ENCODE assay signal across 12 mouse cellular contexts in the genomic region with DNA sequence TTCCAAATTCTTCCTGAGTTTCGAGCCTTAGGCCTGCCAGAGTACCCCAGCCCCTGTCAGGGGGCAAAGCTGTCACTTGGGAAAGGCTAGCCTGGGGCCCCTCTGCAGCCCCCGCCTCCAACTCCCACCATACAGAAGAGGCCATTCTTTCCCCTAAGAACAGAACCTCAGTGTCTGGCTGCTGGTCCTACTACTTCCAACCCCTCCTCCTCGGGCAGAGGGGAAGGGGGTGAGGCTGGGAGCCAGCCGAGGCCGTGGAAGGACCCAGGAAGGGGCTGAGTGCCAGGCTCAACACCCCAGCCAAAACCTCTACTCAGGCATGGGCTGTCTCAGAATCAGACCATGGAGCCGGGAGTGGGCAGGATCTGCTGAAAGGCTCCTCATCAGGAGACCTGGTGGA. TPM values are rescaled to one million over a fixed set of nuclear protein-coding genes. Genes with fewer than 3 reads are reported as not detected.
DNase-seq lines count a peak whose midpoint lies in the region; ATAC-seq lines count a peak whose summit lies in the region.
"Had no signal": no experiment of that assay in that cellular context is flagged by ENCODE, and none has a peak within 500 bp of the region (broad histone marks: within the 10 kb centered on the region; RNA-seq: fewer than 3 reads in every experiment).

No protein-coding gene starts in this region.

- DNase-seq in frontal cortex, postnatal 36 days (ENCODE audit: low spot score in 2 of 2), result peak; percentile 33 to 40
- no peak for DNase-seq in midbrain, embryonic 11.5 days (ENCODE audit: low spot score, missing footprints)
- peak; percentile 51 to 58 for DNase-seq in layer of hippocampus, postnatal 36 days
- no peak for DNase-seq in MN1 (ENCODE audit: low spot score)
- DNase-seq in heart, postnatal 25 days (ENCODE audit: low spot score), result no peak
- DNase-seq: lung, postnatal 4 days; thymus, adult 2 months had no signal

- no peak overlapping the region for H3K9ac ChIP-seq in midbrain, embryonic 13.5 days (replicated peaks)
- no peak overlapping the region for H3K9ac ChIP-seq in midbrain, embryonic 11.5 days (ENCODE audit: low read length)
- no peak overlapping the region for H3K9ac ChIP-seq in stomach, embryonic 16.5 days (ENCODE audit: low read length)
- H3K9ac ChIP-seq: limb, embryonic 12.5 days had no signal

- no peak overlapping the region; the same call in 1 of the 2 replicates for H3K27ac ChIP-seq in midbrain, embryonic 13.5 days
- no peak overlapping the region for H3K27ac ChIP-seq in midbrain, embryonic 11.5 days (ENCODE audit: low read depth, low read length)
- H3K27ac ChIP-seq in stomach, embryonic 16.5 days (ENCODE audit: low read length), result peak overlapping the region; percentile 17; the same call in 1 of the 2 replicates
- H3K27ac ChIP-seq: limb, embryonic 12.5 days had no signal

- no peak for ATAC-seq in frontal cortex, adult (ENCODE audit: low TSS enrichment)
- 0 out of 2 replicates have a peak, but pooled peaks have one; percentile 3 for ATAC-seq in midbrain, embryonic 13.5 days
- no peak for ATAC-seq in midbrain, embryonic 11.5 days (ENCODE audit: low FRiP score)
- peak; percentile 17; the same call in 1 of the 2 replicates for ATAC-seq in stomach, embryonic 16.5 days (ENCODE audit: insufficient read depth, low FRiP score)

- no peak overlapping the region for H3K4me3 ChIP-seq in midbrain, embryonic 13.5 days (replicated peaks)
- H3K4me3 ChIP-seq in midbrain, embryonic 11.5 days (ENCODE audit: low read depth, low read length), result no peak overlapping the region
- no peak overlapping the region for H3K4me3 ChIP-seq in stomach, embryonic 16.5 days (replicated peaks; ENCODE audit: low read length)
- H3K4me3 ChIP-seq: limb, embryonic 12.5 days had no signal

- H3K36me3 ChIP-seq in midbrain, embryonic 13.5 days, result no peaks in the 10 kb centered on the region
- no peaks in the 10 kb centered on the region for H3K36me3 ChIP-seq in midbrain, embryonic 11.5 days (ENCODE audit: control insufficient read depth, insufficient read depth, low read length)
- no peaks in the 10 kb centered on the region for H3K36me3 ChIP-seq in stomach, embryonic 16.5 days (ENCODE audit: control insufficient read depth, insufficient read depth, low read length)
- H3K36me3 ChIP-seq: limb, embryonic 12.5 days had no signal

- intact Hi-C loops in heart, postnatal 25 days (cut with DNase I), result no loop called here

- H3K4me1 ChIP-seq in midbrain, embryonic 13.5 days (replicated peaks), result peaks cover 41% of the 10 kb centered on the region
- H3K4me1 ChIP-seq in midbrain, embryonic 11.5 days (ENCODE audit: control insufficient read depth, insufficient read depth, low read length), result peaks cover 34% of the 10 kb centered on the region
- peaks cover 43% of the 10 kb centered on the region for H3K4me1 ChIP-seq in stomach, embryonic 16.5 days (ENCODE audit: control insufficient read depth, insufficient read depth, low read length)

- no peaks in the 10 kb centered on the region for H3K9me3 ChIP-seq in midbrain, embryonic 13.5 days
- no peaks in the 10 kb centered on the region for H3K9me3 ChIP-seq in midbrain, embryonic 11.5 days (ENCODE audit: control insufficient read depth, low read length)
- no peaks in the 10 kb centered on the region for H3K9me3 ChIP-seq in stomach, embryonic 16.5 days (replicated peaks; ENCODE audit: control insufficient read depth, low read length)
- H3K9me3 ChIP-seq: limb, embryonic 12.5 days had no signal

- no peak overlapping the region for H3K4me2 ChIP-seq in midbrain, embryonic 13.5 days (replicated peaks)
- no peak overlapping the region for H3K4me2 ChIP-seq in midbrain, embryonic 11.5 days
- no peak overlapping the region for H3K4me2 ChIP-seq in stomach, embryonic 16.5 days (ENCODE audit: low read depth, low read length)
- H3K4me2 ChIP-seq: limb, embryonic 12.5 days had no signal

- H3K27me3 ChIP-seq in midbrain, embryonic 13.5 days, result peaks cover 20% of the 10 kb centered on the region; the same call in 1 of the 2 replicates
- H3K27me3 ChIP-seq in midbrain, embryonic 11.5 days (ENCODE audit: control insufficient read depth, insufficient read depth, low read length), result no peaks in the 10 kb centered on the region
- H3K27me3 ChIP-seq in stomach, embryonic 16.5 days (ENCODE audit: control insufficient read depth, insufficient read depth, low read length), result no peaks in the 10 kb centered on the region

- WGBS in midbrain, embryonic 13.5 days, result 68% methylated on average over 6 of the region's 6 CpGs
- 76% methylated on average over 6 of the region's 6 CpGs for WGBS in midbrain, embryonic 11.5 days
- WGBS in stomach, embryonic 16.5 days, result 50% methylated on average over 6 of the region's 6 CpGs

RNA-seq across cellular contexts. Expression of a gene that starts 8.1 kb away (rescaled TPM):
- 10.3 and 10.7 TPM in 2 replicates for polyA plus RNA-seq in midbrain, embryonic 13.5 days (2015; fragmentation: Nextera tagmentation; extraction: Ambion mirVana)
- polyA plus RNA-seq in midbrain, embryonic 11.5 days (2014; fragmentation: Nextera tagmentation; extraction: Ambion mirVana), result 6.2 and 9.2 TPM in 2 replicates
- 10 to 100 TPM; 16.7 to 19.1 TPM for total RNA-seq in layer of hippocampus, postnatal 36 days (2021)
- 8.3 and 9.7 TPM in 2 replicates for polyA plus RNA-seq in stomach, embryonic 16.5 days (2015; fragmentation: Nextera tagmentation; extraction: Ambion mirVana)
- total RNA-seq in heart, postnatal 25 days (2021), result 10 to 100 TPM; 10.0 to 10.5 TPM

RNA-seq across cellular contexts. Expression of a gene that starts 8.5 kb away (rescaled TPM):
- 20.9 and 23.7 TPM in 2 replicates for polyA plus RNA-seq in midbrain, embryonic 13.5 days (2015; fragmentation: Nextera tagmentation; extraction: Ambion mirVana)
- polyA plus RNA-seq in midbrain, embryonic 11.5 days (2014; fragmentation: Nextera tagmentation; extraction: Ambion mirVana), result 17.7 and 19.2 TPM in 2 replicates
- 10 to 100 TPM; 21.7 to 24.1 TPM for total RNA-seq in layer of hippocampus, postnatal 36 days (2021)
- polyA plus RNA-seq in stomach, embryonic 16.5 days (2015; fragmentation: Nextera tagmentation; extraction: Ambion mirVana), result 21.8 and 23.4 TPM in 2 replicates
- total RNA-seq in heart, postnatal 25 days (2021), result 10 to 100 TPM; 19.3 to 23.0 TPM

RNA-seq across cellular contexts. Expression of a gene that starts 16.1 kb away (rescaled TPM):
- 30.4 and 34.3 TPM in 2 replicates for polyA plus RNA-seq in midbrain, embryonic 13.5 days (2015; fragmentation: Nextera tagmentation; extraction: Ambion mirVana)
- polyA plus RNA-seq in midbrain, embryonic 11.5 days (2014; fragmentation: Nextera tagmentation; extraction: Ambion mirVana), result 26.8 and 32.0 TPM in 2 replicates
- 10 to 100 TPM; 72.1 to 73.7 TPM for total RNA-seq in layer of hippocampus, postnatal 36 days (2021)
- polyA plus RNA-seq in stomach, embryonic 16.5 days (2015; fragmentation: Nextera tagmentation; extraction: Ambion mirVana), result 136 and 138 TPM in 2 replicates
- total RNA-seq in heart, postnatal 25 days (2021), result 10 to 100 TPM; 10.1 to 12.9 TPM

RNA-seq across cellular contexts. Expression of a gene that starts 45.4 kb away (rescaled TPM):
- 0.28 TPM in 1 of 2 replicates, not detected in the other for polyA plus RNA-seq in midbrain, embryonic 13.5 days (2015; fragmentation: Nextera tagmentation; extraction: Ambion mirVana)
- polyA plus RNA-seq in midbrain, embryonic 11.5 days (2014; fragmentation: Nextera tagmentation; extraction: Ambion mirVana), result not detected in 2 replicates
- under 1 TPM; 0.22 to 0.58 TPM for total RNA-seq in layer of hippocampus, postnatal 36 days (2021)
- polyA plus RNA-seq in stomach, embryonic 16.5 days (2015; fragmentation: Nextera tagmentation; extraction: Ambion mirVana), result 2.0 and 3.4 TPM in 2 replicates
- under 1 TPM in 1 of 2 experiments, not detected in 1; 0.28 TPM for total RNA-seq in heart, postnatal 25 days (2021)
- polyA plus RNA-seq: C2C12 had no signal

Comparison
In these comparisons a context has a peak if more than half of its experiments do, and no peak if none do; other contexts are left out.
1. ATAC-seq: peak in midbrain, embryonic 13.5 days (single experiment) and stomach, embryonic 16.5 days (single experiment); none in frontal cortex, adult (single experiment) and midbrain, embryonic 11.5 days (single experiment).
2. DNase-seq: peak in frontal cortex, postnatal 36 days (2 of 2) and layer of hippocampus, postnatal 36 days (2 of 2); none in midbrain, embryonic 11.5 days (single experiment), MN1 (single experiment) and heart, postnatal 25 days (single experiment).